Mouse (Mus musculus): ENCODE results near the gene Pbld2. TPM values are rescaled to one million over a fixed set of nuclear protein-coding genes. Genes with fewer than 3 reads are reported as not detected.

Pbld2 gene
- polyA plus RNA-seq, 1 experiment from 2014 or later = 6.4 TPM

GRCm38 (mm10) chr10:63061266-63061665, 37.2 kb downstream of the Pbld2 start:
- peak overlapping the region; percentile 81 for H3K27ac ChIP-seq (ENCODE audit: low read length)
- H3K9me3 ChIP-seq (replicated peaks; ENCODE audit: control insufficient read depth, low read length) = no peaks in the 10 kb centered on the region
- H3K36me3 ChIP-seq (ENCODE audit: control insufficient read depth, insufficient read depth) = no peaks in the 10 kb centered on the region
- no peaks in the 10 kb centered on the region for H3K27me3 ChIP-seq (ENCODE audit: control insufficient read depth, insufficient read depth, low read depth, low read length)
- no peak overlapping the region for H3K4me2 ChIP-seq (ENCODE audit: low read depth, low read length)
- WGBS (ENCODE audit: insufficient replicate concordance) = 57% methylated on average over 12 of the region's 12 CpGs
- H3K4me3 ChIP-seq (ENCODE audit: low read depth, low read length) = peak overlapping the region; percentile 43
- H3K9ac ChIP-seq (ENCODE audit: low read depth, low read length) = peak overlapping the region; percentile 51; the same call in 1 of the 2 replicates
- peak; percentile 68 for ATAC-seq (ENCODE audit: low read depth)
- no peaks in the 10 kb centered on the region for H3K4me1 ChIP-seq (ENCODE audit: control insufficient read depth, low read depth, low read length)

GRCm38 (mm10) chr10:63062696-63063095, 38.6 kb downstream of the Pbld2 start:
- Histone ChIP-seq H3K4me3 (ENCODE audit: low read depth, low read length) (peak overlapping the region; percentile 43), H3K9ac (ENCODE audit: low read depth, low read length) (no peak overlapping the region), H3K27me3 (ENCODE audit: control insufficient read depth, insufficient read depth, low read depth, low read length) (no peaks in the 10 kb centered on the region), H3K4me2 (ENCODE audit: low read depth, low read length) (peak overlapping the region; percentile 18), H3K27ac (ENCODE audit: low read length) (no peak overlapping the region; the same call in 1 of the 2 replicates), H3K36me3 (ENCODE audit: control insufficient read depth, insufficient read depth) (no peaks in the 10 kb centered on the region), H3K4me1 (ENCODE audit: control insufficient read depth, low read depth, low read length) (no peaks in the 10 kb centered on the region), H3K9me3 (replicated peaks; ENCODE audit: control insufficient read depth, low read length) (no peaks in the 10 kb centered on the region)
- no peak for ATAC-seq (ENCODE audit: low read depth)
- 73% methylated on average over 5 of the region's 5 CpGs for WGBS (ENCODE audit: insufficient replicate concordance)

GRCm38 (mm10) chr10:63063365-63063764, 39.2 kb downstream of the Pbld2 start:
- Histone ChIP-seq H3K9me3 (replicated peaks; ENCODE audit: control insufficient read depth, low read length) (no peaks in the 10 kb centered on the region), H3K36me3 (ENCODE audit: control insufficient read depth, insufficient read depth) (no peaks in the 10 kb centered on the region), H3K27ac (ENCODE audit: low read length) (no peak overlapping the region), H3K4me1 (ENCODE audit: control insufficient read depth, low read depth, low read length) (no peaks in the 10 kb centered on the region), H3K27me3 (ENCODE audit: control insufficient read depth, insufficient read depth, low read depth, low read length) (no peaks in the 10 kb centered on the region), H3K4me3 (ENCODE audit: low read depth, low read length) (peak overlapping the region; percentile 4), H3K4me2 (ENCODE audit: low read depth, low read length) (0 out of 2 replicates have a peak overlapping the region, but pooled peaks have one; percentile 19), H3K9ac (ENCODE audit: low read depth, low read length) (no peak overlapping the region)
- peak; percentile 40; the same call in 1 of the 2 replicates for ATAC-seq (ENCODE audit: low read depth)
- 62% methylated on average over 7 of the region's 7 CpGs for WGBS (ENCODE audit: insufficient replicate concordance)

- H3K4me2 ChIP-seq (ENCODE audit: low read depth, low read length) = no peak overlapping the region
- 61% methylated on average over 9 of the region's 9 CpGs for WGBS (ENCODE audit: insufficient replicate concordance)
- H3K27me3 ChIP-seq (ENCODE audit: control insufficient read depth, insufficient read depth, low read depth, low read length) = no peaks in the 10 kb centered on the region
- no peak for ATAC-seq (ENCODE audit: low read depth)
- H3K9ac ChIP-seq (ENCODE audit: low read depth, low read length) = no peak overlapping the region
- H3K36me3 ChIP-seq (ENCODE audit: control insufficient read depth, insufficient read depth) = no peaks in the 10 kb centered on the region
- no peaks in the 10 kb centered on the region for H3K9me3 ChIP-seq (replicated peaks; ENCODE audit: control insufficient read depth, low read length)
- H3K4me1 ChIP-seq (ENCODE audit: control insufficient read depth, low read depth, low read length) = no peaks in the 10 kb centered on the region
- no peak overlapping the region for H3K4me3 ChIP-seq (ENCODE audit: low read depth, low read length)
- H3K27ac ChIP-seq (ENCODE audit: low read length) = no peak overlapping the region
These were observed 40.4 kb downstream of the Pbld2 start for GRCm38 (mm10) chr10:63064516-63064915.

- Histone ChIP-seq H3K4me2 (ENCODE audit: low read depth, low read length) (no peak overlapping the region), H3K36me3 (ENCODE audit: control insufficient read depth, insufficient read depth) (no peaks in the 10 kb centered on the region), H3K9ac (ENCODE audit: low read depth, low read length) (no peak overlapping the region), H3K4me1 (ENCODE audit: control insufficient read depth, low read depth, low read length) (no peaks in the 10 kb centered on the region), H3K27me3 (ENCODE audit: control insufficient read depth, insufficient read depth, low read depth, low read length) (no peaks in the 10 kb centered on the region), H3K27ac (ENCODE audit: low read length) (no peak overlapping the region), H3K4me3 (ENCODE audit: low read depth, low read length) (no peak overlapping the region), H3K9me3 (replicated peaks; ENCODE audit: control insufficient read depth, low read length) (no peaks in the 10 kb centered on the region)
- 49% methylated on average over 8 of the region's 8 CpGs for WGBS (ENCODE audit: insufficient replicate concordance)
- no peak for ATAC-seq (ENCODE audit: low read depth)
These were observed 41.4 kb downstream of the Pbld2 start for GRCm38 (mm10) chr10:63065561-63065960.

- no peak for ATAC-seq (ENCODE audit: low read depth)
- 13% methylated on average over 5 of the region's 5 CpGs for WGBS (ENCODE audit: insufficient replicate concordance)
- no peaks in the 10 kb centered on the region for H3K27me3 ChIP-seq (ENCODE audit: control insufficient read depth, insufficient read depth, low read depth, low read length)
- no peaks in the 10 kb centered on the region for H3K9me3 ChIP-seq (replicated peaks; ENCODE audit: control insufficient read depth, low read length)
- no peaks in the 10 kb centered on the region for H3K4me1 ChIP-seq (ENCODE audit: control insufficient read depth, low read depth, low read length)
- H3K4me2 ChIP-seq (ENCODE audit: low read depth, low read length) = no peak overlapping the region
- H3K36me3 ChIP-seq (ENCODE audit: control insufficient read depth, insufficient read depth) = no peaks in the 10 kb centered on the region
- H3K27ac ChIP-seq (ENCODE audit: low read length) = no peak overlapping the region
- H3K9ac ChIP-seq (ENCODE audit: low read depth, low read length) = no peak overlapping the region
- no peak overlapping the region for H3K4me3 ChIP-seq (ENCODE audit: low read depth, low read length)
These were observed 41.9 kb downstream of the Pbld2 start for GRCm38 (mm10) chr10:63065988-63066387.

GRCm38 (mm10) chr10:63086304-63086703, 62.2 kb downstream of the Pbld2 start:
- no peaks in the 10 kb centered on the region for H3K36me3 ChIP-seq (ENCODE audit: control insufficient read depth, insufficient read depth)
- ATAC-seq (ENCODE audit: low read depth) = peak; percentile 78
- H3K4me3 ChIP-seq (ENCODE audit: low read depth, low read length) = no peak overlapping the region
- H3K9me3 ChIP-seq (replicated peaks; ENCODE audit: control insufficient read depth, low read length) = no peaks in the 10 kb centered on the region
- H3K9ac ChIP-seq (ENCODE audit: low read depth, low read length) = no peak overlapping the region
- 17% methylated on average over 10 of the region's 10 CpGs for WGBS (ENCODE audit: insufficient replicate concordance)
- no peak overlapping the region for H3K4me2 ChIP-seq (ENCODE audit: low read depth, low read length)
- H3K27ac ChIP-seq (ENCODE audit: low read length) = no peak overlapping the region
- H3K27me3 ChIP-seq (ENCODE audit: control insufficient read depth, insufficient read depth, low read depth, low read length) = peaks cover 11% of the 10 kb centered on the region
- peaks cover 10% of the 10 kb centered on the region for H3K4me1 ChIP-seq (ENCODE audit: control insufficient read depth, low read depth, low read length)

GRCm38 (mm10) chr10:63089103-63089757, 65.1 kb downstream of the Pbld2 start:
- 26% methylated on average over 8 of the region's 8 CpGs for WGBS (ENCODE audit: insufficient replicate concordance)
- Histone ChIP-seq H3K9me3 (replicated peaks; ENCODE audit: control insufficient read depth, low read length) (no peaks in the 10 kb centered on the region), H3K36me3 (ENCODE audit: control insufficient read depth, insufficient read depth) (no peaks in the 10 kb centered on the region), H3K27me3 (ENCODE audit: control insufficient read depth, insufficient read depth, low read depth, low read length) (peaks cover 14% of the 10 kb centered on the region), H3K27ac (ENCODE audit: low read length) (no peak overlapping the region), H3K4me1 (ENCODE audit: control insufficient read depth, low read depth, low read length) (peaks cover 10% of the 10 kb centered on the region), H3K4me3 (ENCODE audit: low read depth, low read length) (no peak overlapping the region), H3K9ac (ENCODE audit: low read depth, low read length) (no peak overlapping the region), H3K4me2 (ENCODE audit: low read depth, low read length) (peak overlapping the region; percentile 48)
- ATAC-seq (ENCODE audit: low read depth) = no peak

GRCm38 (mm10) chr10:63089758-63090571, 65.8 kb downstream of the Pbld2 start:
- H3K9me3 ChIP-seq (replicated peaks; ENCODE audit: control insufficient read depth, low read length) = no peaks in the 10 kb centered on the region
- no peak for ATAC-seq (ENCODE audit: low read depth)
- H3K36me3 ChIP-seq (ENCODE audit: control insufficient read depth, insufficient read depth) = no peaks in the 10 kb centered on the region
- no peak overlapping the region for H3K4me3 ChIP-seq (ENCODE audit: low read depth, low read length)
- no peak overlapping the region for H3K27ac ChIP-seq (ENCODE audit: low read length)
- peaks cover 10% of the 10 kb centered on the region for H3K4me1 ChIP-seq (ENCODE audit: control insufficient read depth, low read depth, low read length)
- no peak overlapping the region for H3K9ac ChIP-seq (ENCODE audit: low read depth, low read length)
- peak overlapping the region; percentile 48 for H3K4me2 ChIP-seq (ENCODE audit: low read depth, low read length)
- WGBS (ENCODE audit: insufficient replicate concordance) = 11% methylated on average over 26 of the region's 26 CpGs
- peaks cover 14% of the 10 kb centered on the region for H3K27me3 ChIP-seq (ENCODE audit: control insufficient read depth, insufficient read depth, low read depth, low read length)
